Mouse (Mus musculus) left cerebral cortex, postnatal 10 days (tissue): ENCODE measurements around the gene Fam120b. TPM values are rescaled to one million over a fixed set of nuclear protein-coding genes. Genes with fewer than 3 reads are reported as not detected.
A peak's percentile ranks its signal among the peaks of the same experiment; 100 is the strongest.
"Not testable (repeated sequence)": the region's sequence is repeated elsewhere in the genome, so short reads cannot be mapped to it uniquely, and the experiment has no call there.

Experiments
- DNase-seq, 2 experiments: peaks; one replicate each; pipeline ENCODE4 v3.0.0; 2021 to 2022; ENCODE audit warnings: low spot score in 2 of 2, mixed read lengths in 1 of 2; ENCODE audit errors: extremely low spot score in 1 of 2
- intact Hi-C: fragments of 180-260 bp; cut with DNase I; formaldehyde crosslinking; loops from one replicate; pipeline ENCODE4 v1.15.1; 2025
- total RNA-seq, 2 experiments: library from RNA; stranded (reverse); gene quantifications; 2 replicates each; pipeline ENCODE4 v1.2.3; 2021

The Fam120b gene
- total RNA-seq, 2 experiments from 2014 or later, result 33.5 to 35.8 TPM

DNA sequence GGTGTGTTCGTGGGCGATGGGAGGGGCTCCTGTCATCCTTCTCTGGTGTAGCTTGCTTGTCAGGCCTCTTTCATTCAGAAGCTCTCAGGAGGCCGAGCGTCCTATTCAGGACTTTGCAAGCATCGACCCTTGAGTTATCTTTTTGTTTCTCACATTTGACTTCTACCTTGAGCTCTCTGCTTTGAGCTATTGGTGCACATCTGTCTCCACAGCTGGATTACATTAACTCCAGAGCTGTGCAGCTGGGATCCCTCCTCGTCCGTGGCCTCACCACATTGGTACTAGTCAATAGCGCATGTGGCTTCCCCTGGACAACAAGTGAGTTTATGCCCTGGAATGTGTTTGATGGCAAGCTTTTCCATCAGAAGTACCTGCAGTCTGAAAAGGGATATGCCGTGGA lies 26.7 kb downstream of the Fam120b start:
- intact Hi-C loops, result loop anchor here (5.0 kb wide), 1 partner anchor 40 kb away; no protein-coding TSS in a partner anchor
- DNase-seq, result no peak

DNA sequence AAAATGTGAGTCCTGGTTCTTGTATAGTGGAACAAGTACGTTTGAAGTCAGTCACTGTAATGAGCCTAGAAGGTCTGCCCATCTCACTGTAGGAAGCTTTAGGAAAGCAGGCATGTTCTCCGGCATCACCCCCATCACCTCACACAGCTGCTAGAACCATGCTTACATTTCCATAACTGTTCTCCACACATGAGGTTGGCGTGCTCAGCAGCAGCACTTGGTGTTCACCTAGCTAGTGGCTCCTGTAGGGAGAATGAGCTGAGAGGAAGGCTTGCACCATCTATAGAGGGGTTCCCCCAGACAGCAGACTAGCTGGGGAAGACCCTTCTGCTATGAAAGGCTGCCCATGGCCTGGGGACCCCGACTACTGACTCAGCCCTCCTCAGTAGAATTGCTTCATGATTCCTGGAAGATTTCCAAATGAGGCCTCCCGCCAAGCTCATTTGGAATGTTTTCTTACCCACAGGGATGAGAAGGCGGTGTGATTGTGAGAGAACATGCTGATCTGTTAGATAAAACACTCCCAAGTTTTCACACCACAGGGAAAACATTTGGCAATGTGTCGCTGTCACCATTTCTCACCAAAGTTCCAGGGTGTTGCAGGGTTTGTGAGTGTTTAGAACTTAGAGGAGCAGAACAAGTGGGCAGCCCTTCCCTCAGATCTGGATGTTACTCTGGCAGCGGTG lies 27.2 kb downstream of the Fam120b start:
- peak; percentile 45 to 51 for DNase-seq
- intact Hi-C loops, result loop anchor here (5.0 kb wide), 1 partner anchor 39 kb away; no protein-coding TSS in a partner anchor

DNA sequence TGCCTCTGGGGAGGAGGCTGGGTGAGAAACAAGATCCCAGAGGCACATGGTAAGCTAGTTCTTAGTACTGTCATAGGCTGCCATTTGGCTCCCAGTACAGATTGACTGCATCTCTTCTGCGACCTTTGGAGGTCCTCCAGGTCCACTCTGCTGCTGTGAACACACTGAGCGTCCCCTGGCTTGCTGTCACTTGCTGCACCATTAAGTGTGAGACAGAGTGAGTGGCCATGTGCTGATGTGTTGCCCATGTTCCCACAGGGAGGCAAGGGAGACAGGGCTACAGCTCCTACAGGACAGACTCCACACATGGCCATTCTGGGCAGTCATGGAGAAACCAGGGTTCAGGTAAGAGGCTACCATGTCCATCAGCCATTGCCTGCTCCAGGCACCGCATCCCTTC lies 29.9 kb downstream of the Fam120b start:
- intact Hi-C loops, result no loop called here
- no peak for DNase-seq

DNA sequence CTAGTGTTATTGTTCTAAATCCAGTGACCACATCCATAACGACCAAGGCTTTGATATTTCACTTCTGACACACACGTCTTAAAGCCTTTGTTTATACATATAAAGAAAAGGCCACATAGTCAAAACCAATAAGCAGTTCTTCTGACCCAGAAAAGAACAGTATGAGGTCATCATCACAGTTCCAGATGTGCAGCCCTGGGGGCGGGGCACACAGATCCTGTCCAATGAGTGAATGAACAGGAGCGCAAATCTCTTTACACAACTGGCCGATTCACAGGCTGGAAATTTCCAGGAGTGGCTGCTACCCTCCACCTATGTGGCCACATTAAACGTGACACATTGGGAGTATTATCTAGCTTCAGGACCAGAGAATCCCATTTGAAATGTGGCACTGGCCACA lies 33.4 kb downstream of the Fam120b start:
- DNase-seq, result no peak
- intact Hi-C loops, result no loop called here

DNA sequence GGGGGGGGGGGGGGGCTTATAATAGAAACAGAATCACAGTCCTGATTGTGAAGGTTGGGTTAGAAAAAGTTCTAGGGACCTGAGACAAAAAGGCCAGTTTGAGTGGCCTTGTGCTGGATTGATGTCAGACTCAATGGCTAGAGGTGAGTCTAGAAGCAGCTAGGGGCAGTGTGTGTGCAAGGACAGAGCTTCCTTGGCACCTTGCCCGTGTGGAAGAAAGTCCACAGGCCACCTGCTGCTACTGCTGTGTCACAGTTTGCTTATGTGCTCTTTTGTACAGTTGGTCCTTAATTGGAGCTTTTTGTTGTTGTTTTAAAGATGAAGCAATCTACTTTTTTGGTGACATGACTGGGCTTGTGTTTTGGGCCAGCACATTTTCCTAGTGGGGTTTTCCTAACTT lies 33.9 kb downstream of the Fam120b start:
- intact Hi-C loops, result no loop called here
- peak in 1 of 2 experiments; percentile 40 for DNase-seq

DNA sequence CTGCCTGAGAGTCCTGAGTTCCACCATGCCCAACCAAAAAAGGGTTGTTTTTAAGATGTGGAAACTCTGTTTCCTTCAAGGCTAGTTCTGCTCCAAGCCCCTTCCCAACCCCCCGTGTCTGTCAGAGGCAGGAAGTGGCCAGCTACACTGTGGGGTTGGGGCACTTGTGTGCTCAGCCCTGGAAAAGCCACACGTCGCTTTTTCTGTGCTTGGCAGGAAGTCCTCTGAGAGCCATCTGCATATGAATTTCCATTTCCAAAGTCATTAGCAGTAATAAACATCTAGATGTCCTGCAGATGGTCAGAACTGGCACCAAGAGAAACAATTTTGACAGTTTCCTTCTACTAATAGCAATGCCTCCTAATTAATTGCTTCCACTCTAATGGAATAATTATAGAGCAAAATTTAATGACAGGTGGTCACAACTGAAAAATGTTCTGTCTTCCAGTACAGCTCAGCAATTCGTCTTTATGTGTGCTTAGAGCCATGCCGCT lies 35.1 kb downstream of the Fam120b start:
- no peak for DNase-seq

DNA sequence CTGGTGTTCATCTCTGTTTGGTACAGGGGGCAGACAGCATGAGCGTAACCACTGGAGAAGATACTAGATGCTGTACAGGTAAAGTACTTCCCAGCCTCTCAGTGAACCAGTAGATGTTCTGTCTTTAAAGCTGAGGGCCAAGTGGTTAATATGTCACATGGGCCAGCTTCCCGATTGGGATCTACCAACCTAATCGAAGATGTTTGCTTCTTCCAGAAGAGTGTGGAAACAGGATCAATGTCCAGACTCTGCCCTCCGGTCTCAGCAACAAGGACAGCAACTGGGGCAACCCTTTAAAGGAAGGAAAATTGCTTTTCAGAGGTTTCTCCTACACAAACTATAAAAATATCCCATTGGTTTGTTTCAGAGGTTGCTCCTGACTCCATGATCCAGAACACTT lies 35.5 kb downstream of the Fam120b start:
- intact Hi-C loops, result no loop called here
- DNase-seq, result no peak

More for the DNA sequence above, 35.1 kb downstream of the Fam120b start:
- intact Hi-C loops, result no loop called here

DNA sequence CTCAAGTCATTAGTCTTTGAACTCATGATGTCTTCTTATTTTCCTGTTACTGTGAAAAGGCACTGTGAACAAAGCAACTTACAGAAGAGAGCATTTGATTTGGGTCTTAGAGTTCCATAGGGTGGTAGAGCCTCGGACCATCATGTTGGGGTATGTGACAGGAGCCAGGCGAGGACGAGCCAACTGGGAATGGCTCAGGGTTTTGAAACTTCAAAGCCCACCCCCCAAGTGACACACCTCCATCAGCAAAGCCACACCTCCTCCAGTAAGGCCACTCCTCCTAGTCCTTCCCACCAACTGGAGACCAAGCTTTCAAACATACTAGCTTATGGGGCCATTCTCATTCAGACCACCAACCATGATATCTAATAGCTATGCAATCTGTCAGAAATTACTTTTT lies 36.0 kb downstream of the Fam120b start:
- DNase-seq, result no peak

DNA sequence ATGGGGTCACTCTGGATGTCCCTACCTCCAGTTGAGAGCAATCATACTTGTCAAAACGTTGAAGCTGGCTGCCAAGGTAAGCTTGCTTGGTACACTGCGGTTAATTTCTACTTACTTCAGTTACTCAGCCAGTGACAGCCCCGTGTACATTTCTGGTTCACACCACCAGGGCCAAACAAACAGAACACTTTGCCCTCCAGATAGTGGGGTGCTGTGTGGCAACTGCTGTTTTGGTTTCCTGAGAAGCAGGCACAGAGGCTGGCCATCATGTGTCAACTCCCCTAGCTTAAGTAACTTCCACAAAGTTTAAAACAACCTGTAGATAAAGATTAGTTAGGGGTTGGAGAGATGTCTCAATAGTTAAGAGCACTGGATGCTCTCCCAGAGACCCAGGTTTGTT lies 38.7 kb downstream of the Fam120b start:
- intact Hi-C loops, result no loop called here
- no peak for DNase-seq

More for the DNA sequence above, 36.0 kb downstream of the Fam120b start:
- intact Hi-C loops, result no loop called here

DNA sequence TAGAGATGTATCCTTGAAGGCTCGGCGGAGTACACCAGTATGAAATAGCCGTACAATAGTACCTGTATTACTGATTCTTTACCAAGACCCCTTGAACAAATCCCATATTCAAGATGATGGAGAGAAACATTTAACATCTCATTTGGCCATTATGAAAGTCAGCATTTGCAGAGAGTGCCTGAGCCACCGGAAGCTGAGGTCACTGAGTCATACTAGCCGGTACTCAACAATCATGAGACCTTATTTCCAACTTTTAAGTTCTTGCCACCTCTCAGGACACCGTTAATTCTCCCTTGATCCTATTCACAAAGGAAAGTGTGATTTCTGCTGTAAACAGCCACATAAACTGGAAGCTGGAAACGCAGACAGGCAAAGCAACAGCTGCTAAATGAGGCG lies 44.1 kb downstream of the Fam120b start:
- DNase-seq, result no peak
- intact Hi-C loops, result no loop called here

DNA sequence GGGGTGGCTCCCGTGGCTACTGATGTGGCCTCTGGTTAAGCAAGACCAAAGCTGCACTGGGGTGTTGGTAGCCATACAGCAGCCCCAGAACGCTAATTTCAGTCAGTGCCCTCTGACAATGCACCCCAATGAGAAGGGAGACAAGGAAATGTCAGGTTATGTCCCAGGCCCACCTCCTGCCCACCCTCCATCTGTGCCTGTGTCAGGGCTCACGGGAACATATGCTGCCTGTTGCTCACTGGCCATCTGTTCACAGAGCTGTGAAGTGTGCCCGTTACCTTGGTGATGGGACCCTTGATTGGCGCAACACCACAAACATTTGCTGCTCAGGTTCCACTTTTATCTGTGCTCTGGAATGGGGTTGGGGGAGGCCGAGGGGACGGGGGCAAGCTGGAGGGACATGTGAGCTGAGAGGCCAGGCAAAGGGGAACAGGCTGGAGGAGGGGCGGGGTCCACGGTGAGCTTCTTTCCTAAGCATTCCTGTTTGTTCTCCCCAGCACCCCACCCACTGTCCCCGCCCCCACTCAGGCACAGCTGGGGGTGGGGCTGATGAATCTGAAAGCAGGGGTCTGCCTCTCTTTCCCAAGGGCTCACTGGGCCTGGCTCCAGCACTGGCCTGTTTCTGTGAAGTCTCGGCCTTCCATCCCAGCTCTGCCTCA lies 44.6 kb downstream of the Fam120b start:
- DNase-seq, result peak; percentile 31 to 45
- intact Hi-C loops, result no loop called here

DNA sequence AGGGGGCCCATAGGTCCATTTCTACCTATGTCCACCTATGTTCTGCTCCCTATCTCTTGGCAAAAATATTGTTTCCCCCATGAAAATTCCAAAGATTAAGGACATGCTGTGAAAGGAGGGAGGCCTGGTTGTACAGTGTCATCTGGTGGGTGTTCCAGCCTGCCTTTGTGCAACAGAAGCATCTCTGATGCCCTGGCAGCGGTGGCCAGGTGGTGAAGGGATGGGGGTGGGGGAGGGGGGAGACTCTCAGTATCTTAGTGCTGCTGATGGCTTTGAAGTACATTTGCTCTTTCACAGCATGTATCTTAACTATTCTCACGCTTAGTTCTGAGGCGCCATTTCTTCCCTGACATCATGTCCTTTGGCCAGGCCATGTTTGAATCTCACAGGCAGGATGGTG lies 49.4 kb downstream of the Fam120b start:
- intact Hi-C loops, result no loop called here

DNA sequence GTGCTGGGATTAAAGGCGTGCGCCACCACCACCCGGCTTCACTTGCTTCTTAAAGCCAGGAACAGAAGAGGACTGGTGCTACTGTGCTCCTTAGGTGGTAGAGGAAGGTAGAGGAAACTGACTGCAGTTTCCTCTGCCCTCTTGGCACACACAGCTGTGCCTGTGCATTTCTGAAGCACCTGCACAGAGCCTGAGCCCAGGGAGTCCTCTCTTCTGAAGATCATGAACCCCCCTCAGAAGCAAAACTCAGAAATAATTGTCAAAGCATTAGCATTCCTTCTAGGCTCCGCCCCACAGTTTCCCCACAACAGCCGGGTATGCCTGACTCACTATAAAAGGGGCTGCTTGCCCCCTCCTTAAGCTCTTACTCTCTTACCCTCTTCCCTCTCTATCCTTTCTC lies 51.8 kb downstream of the Fam120b start:
- intact Hi-C loops, result no loop called here

More for the DNA sequence above, 49.4 kb downstream of the Fam120b start:
- no peak for DNase-seq

DNA sequence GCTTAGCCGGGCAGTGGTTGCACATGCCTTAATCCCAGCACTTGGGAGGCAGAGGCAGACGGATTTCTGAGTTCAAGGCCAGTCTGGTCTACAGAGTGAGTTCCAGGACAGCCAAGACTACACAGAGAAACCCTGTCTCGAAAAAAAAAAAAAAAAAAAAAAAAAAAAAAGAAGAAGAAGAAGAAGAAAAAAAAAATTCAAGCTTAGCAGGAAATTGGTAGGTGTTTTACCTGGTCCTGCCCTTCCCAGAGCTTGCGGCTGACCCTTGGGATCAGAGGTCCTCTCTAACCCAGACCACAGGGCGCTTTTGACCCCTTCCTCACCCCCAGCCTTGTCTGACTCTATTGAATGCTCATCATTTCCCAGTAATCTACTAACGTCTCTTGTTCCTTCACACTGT lies 53.1 kb downstream of the Fam120b start:
- DNase-seq, intact Hi-C loops: not testable (repeated sequence)

More for the DNA sequence above, 51.8 kb downstream of the Fam120b start:
- DNase-seq, result no peak

DNA sequence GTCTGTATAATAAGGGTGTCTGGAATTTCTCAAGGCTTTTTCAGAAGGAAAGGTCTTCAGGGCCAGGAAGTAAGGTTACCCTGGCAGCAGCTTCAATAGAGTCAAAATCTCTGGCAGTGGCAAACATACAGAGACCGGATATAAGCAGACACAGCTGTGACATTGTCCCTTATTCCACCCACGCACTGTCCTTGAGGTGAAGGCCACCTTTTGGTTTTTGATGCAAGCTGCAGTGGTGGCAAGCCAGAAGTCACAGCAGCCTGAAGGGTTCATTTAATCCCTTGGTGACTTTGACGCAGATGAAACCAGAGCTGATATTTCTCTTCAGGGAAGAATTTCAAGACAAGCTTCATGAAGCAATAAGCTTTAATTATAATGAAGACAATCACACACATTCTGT lies 53.6 kb downstream of the Fam120b start:
- intact Hi-C loops, result no loop called here
- no peak for DNase-seq

DNA sequence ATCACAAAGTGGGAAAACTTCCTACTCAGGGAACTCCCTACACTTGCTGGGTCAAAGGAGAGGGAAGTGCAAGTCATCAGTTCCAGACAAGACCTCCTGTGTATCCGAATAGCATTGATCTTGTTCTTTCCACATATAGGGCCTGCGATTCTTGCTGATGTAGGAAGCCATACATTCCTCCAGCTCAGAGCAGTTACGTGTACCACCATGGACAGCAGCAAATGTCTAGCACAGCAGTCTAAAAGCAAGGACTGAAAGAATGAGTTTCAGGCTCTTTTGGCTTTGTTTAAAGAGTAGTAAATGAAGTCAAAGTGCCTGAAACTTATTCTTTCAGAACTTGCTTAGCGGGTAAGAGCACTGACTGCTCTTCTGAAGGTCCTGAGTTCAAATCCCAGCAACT lies 59.2 kb downstream of the Fam120b start:
- DNase-seq, result no peak
- intact Hi-C loops, result no loop called here

DNA sequence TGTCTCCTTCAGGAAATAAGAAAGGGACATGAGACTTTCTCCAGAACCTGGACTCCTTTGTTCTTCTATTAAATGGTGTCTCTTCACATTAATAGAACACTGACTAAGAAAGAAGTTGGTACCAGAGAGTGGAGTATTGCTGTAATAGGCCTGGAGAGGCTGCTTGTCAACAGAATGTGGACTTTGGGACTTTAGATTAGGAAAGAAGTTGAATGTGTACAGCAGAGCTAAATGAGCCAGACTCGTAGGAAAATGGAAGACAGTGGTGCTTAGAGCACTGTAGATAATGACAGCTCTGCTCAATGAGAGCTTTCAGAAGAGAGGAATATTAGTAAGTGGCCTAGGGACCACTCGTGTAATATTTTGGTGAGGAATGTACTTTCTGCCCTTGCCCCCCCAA lies 60.6 kb downstream of the Fam120b start:
- DNase-seq, result no peak
- intact Hi-C loops, result no loop called here

DNA sequence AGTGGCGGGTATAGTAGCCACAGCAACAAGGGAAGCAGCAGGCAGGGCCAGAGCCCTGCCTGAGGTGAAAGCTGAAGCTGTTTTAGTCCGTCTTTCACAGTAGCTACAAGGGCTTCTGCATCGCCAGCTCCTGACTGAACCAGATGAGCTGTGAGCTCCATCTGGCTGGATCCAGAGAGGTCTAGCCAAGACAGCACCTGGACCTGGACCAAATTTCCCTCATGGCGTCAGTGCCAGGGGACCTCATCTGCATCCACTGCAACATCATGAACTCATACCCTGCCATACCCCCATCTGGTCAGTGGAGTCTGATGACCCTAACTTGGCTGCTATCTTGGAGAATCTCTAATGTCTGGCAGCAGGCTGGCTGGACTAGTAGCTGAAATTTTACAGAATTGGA lies 63.8 kb downstream of the Fam120b start:
- no peak for DNase-seq
- intact Hi-C loops, result loop anchor here (5.0 kb wide), 1 partner anchor 37 kb away; no protein-coding TSS in a partner anchor

DNA sequence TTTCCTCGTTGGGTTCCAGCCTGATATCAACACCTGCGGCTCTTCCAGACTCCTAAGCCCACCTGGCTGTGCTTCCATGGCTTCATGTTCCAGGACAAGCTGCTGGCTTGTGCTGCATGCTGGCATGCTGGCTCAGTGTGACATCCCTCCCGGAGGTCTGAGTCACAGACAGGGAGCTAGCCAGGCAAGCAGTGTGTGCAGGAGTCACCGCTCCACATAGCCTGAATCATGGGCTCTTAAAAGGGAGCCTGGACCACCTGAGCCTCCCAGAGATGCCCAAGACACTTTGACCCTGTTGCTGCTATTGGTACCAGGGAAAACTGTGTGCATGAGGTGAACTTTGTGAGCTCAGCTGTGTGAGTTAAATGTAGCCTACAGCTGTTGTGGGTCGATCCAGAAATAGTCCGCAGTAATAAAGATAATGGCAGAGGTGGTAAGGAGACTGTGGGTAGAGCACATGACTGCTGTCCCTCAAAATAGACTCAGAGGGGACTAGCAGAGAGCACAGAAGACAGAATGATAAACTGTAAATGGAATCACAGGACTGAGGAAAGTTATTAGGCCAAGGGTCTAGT lies 66.0 kb downstream of the Fam120b start:
- DNase-seq, result no peak
- intact Hi-C loops, result loop anchor here (5.0 kb wide), 1 partner anchor 40 kb away; no protein-coding TSS in a partner anchor

DNA sequence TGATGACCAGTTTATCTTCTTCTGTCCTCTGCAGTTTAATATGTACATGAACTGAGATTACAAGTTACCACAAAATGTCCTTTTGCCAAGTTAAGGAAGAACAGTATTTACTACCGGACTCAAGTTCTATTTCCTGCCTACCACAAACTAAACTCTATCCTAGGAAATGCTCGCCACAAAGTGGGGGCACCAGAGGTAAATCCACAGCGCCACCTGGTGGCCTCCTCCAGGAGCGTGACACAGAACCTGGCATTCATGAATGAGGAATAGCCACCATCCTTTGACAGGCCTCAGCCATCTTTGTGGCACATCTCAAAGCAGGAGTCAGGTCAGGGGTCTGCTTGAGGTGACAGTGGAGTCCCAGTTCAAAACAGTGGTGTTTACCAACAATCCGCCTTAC lies 71.7 kb downstream of the Fam120b start:
- DNase-seq, result peak; percentile 43 to 74
- intact Hi-C loops, result loop anchor here (2.0 to 5.0 kb wide), 2 partner anchors 70 to 403 kb away; partner anchors contain the start of gene Fam120b
